Mouse (Mus musculus) intestine, embryonic 16.5 days (tissue): ENCODE results near the gene Syne2. TPM values are rescaled to one million over a fixed set of nuclear protein-coding genes. Genes with fewer than 3 reads are reported as not detected.
A peak's percentile ranks its signal among the peaks of the same experiment; 100 is the strongest.

ENCODE experiments used
- ATAC-seq: fragments of 200-750 bp; cut with Nextera tagmentation; 2 replicates; pipeline ENCODE4 v1.8.0; 2017; ENCODE audit warnings: moderate TSS enrichment, moderate library complexity
- H3K27ac ChIP-seq: fragments of 300-500 bp; sonication (generic); 2 replicates; pipeline ENCODE4 v1.5.1; 2014; ENCODE audit warnings: mild to moderate bottlenecking, low read length
- H3K27me3 ChIP-seq: fragments of 300-500 bp; sonication (generic); replicated peaks from 2 replicates; pipeline ENCODE4 v1.6.1; 2014; ENCODE audit warnings: low read length, control low read depth, mixed read lengths; ENCODE audit not compliant: control insufficient read depth, insufficient read depth
- H3K36me3 ChIP-seq: fragments of 300-500 bp; sonication (generic); 2 replicates; pipeline ENCODE4 v1.6.1; 2014; ENCODE audit warnings: low read length, control low read depth; ENCODE audit not compliant: control insufficient read depth, insufficient read depth
- H3K4me1 ChIP-seq: fragments of 300-500 bp; sonication (generic); 2 replicates; pipeline ENCODE4 v1.6.1; 2014; ENCODE audit warnings: low read length, control low read depth, mixed read lengths; ENCODE audit not compliant: control insufficient read depth, insufficient read depth
- H3K4me2 ChIP-seq: fragments of 300-500 bp; sonication (generic); 2 replicates; pipeline ENCODE4 v1.6.1; 2014; ENCODE audit warnings: low read depth, low read length, control low read depth
- H3K4me3 ChIP-seq: fragments of 300-500 bp; sonication (generic); 2 replicates; pipeline ENCODE4 v1.5.1; 2014; ENCODE audit warnings: mild to moderate bottlenecking, low read length
- H3K9ac ChIP-seq: fragments of 300-500 bp; sonication (generic); 2 replicates; pipeline ENCODE4 v1.6.1; 2014; ENCODE audit warnings: low read depth, low read length
- H3K9me3 ChIP-seq: fragments of 300-500 bp; sonication (generic); 2 replicates; pipeline ENCODE4 v1.6.1; 2016; ENCODE audit warnings: low read length, control low read depth; ENCODE audit not compliant: control insufficient read depth
- WGBS: fragments of 180-500 bp; shearing (Covaris S2); extraction: QIAGEN DNeasy Blood & Tissue Kit; methylation state at CpG from one replicate; pipeline ENCODE4 v1.1.7; 2014; 5-methylcytosine and 5-hydroxymethylcytosine counted together
- polyA plus RNA-seq: library from polyadenylated mRNA; unstranded; fragments of >200 nt; fragmentation: Nextera tagmentation; extraction: Ambion mirVana; gene quantifications from 2 replicates; pipeline ENCODE4 v1.2.1, GENCODE M21; 2015

Syne2 gene
- polyA plus RNA-seq, 1 experiment from 2014 or later = 28.4 TPM

DNA sequence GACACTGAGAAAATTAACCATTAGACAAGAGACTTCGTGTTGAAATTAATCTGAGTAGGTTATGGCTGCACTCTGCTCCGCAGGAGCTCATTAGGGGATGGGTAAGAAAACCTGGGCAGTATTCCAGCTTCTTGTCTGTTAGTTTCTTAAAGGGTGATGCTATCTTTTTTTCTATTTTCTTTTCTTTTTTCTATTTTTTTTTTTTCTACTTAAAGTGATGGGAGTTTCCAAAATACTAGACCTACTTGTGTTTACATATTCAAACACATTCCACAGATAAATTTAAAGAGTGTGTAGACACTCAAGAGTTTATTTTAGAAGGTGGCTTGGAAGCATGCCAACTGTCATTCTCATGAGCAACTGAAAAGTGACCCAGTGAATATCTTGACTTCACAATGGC lies 177.2 kb downstream of the Syne2 start:
- Histone ChIP-seq H3K27ac (no peak overlapping the region), H3K4me1 (0 out of 2 replicates have a peak, but pooled peaks cover 5% of the 10 kb centered on the region), H3K27me3 (no peaks in the 10 kb centered on the region), H3K4me3 (no peak overlapping the region), H3K4me2 (no peak overlapping the region), H3K36me3 (0 out of 2 replicates have a peak, but pooled peaks cover 3% of the 10 kb centered on the region), H3K9ac (no peak overlapping the region), H3K9me3 (no peaks in the 10 kb centered on the region)
- WGBS = 39% methylated on average over 2 of the region's 2 CpGs
- no peak for ATAC-seq

- no peak overlapping the region for H3K4me3 ChIP-seq
- 77% methylated on average over 5 of the region's 5 CpGs for WGBS
- no peaks in the 10 kb centered on the region for H3K27me3 ChIP-seq
- H3K4me2 ChIP-seq = no peak overlapping the region
- H3K27ac ChIP-seq = no peak overlapping the region
- no peaks in the 10 kb centered on the region for H3K9me3 ChIP-seq
- H3K4me1 ChIP-seq = 0 out of 2 replicates have a peak, but pooled peaks cover 5% of the 10 kb centered on the region
- peak; percentile 75 for ATAC-seq
- H3K36me3 ChIP-seq = no peaks in the 10 kb centered on the region
- no peak overlapping the region for H3K9ac ChIP-seq
Measured at GRCm38 (mm10) chr12:75997547-75997946, 179.6 kb downstream of the Syne2 start.

GRCm38 (mm10) chr12:75998416-75998815 lies 180.5 kb downstream of the Syne2 start:
- Histone ChIP-seq H3K27ac (no peak overlapping the region), H3K4me1 (0 out of 2 replicates have a peak, but pooled peaks cover 5% of the 10 kb centered on the region), H3K9me3 (no peaks in the 10 kb centered on the region), H3K9ac (no peak overlapping the region), H3K4me2 (no peak overlapping the region), H3K27me3 (no peaks in the 10 kb centered on the region), H3K36me3 (no peaks in the 10 kb centered on the region), H3K4me3 (no peak overlapping the region)
- peak; percentile 85 for ATAC-seq
- WGBS = 48% methylated on average over 2 of the region's 2 CpGs

- Histone ChIP-seq H3K4me3 (no peak overlapping the region), H3K27me3 (no peaks in the 10 kb centered on the region), H3K9me3 (no peaks in the 10 kb centered on the region), H3K9ac (no peak overlapping the region), H3K4me1 (no peaks in the 10 kb centered on the region), H3K36me3 (no peaks in the 10 kb centered on the region), H3K27ac (no peak overlapping the region), H3K4me2 (0 out of 2 replicates have a peak overlapping the region, but pooled peaks have one; percentile 21)
- peak; percentile 83 for ATAC-seq
- 42% methylated on average over 9 of the region's 9 CpGs for WGBS
Measured at GRCm38 (mm10) chr12:76004697-76005249, 186.8 kb downstream of the Syne2 start.

DNA sequence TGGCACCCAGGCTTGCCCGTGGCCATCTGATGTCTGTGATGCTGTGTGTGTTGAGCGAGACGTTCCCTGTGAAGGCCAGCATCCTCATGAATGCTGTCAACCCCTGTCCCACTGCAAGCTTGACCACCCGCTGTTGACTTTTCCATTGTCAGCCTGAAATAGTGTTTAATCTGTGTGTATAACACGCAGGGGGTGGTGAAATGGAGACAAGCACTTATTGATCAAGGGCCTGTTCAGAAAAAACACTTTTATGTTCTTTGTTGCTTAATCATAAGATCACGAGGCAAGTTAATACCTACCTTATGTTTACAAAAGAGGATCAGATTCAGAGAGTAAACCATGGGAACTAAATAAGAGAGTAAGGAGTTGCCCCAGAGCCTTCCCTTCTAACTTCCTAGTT lies 191.1 kb downstream of the Syne2 start:
- WGBS = 72% methylated on average over 6 of the region's 6 CpGs
- ATAC-seq = peak; percentile 38; the same call in 1 of the 2 replicates

DNA sequence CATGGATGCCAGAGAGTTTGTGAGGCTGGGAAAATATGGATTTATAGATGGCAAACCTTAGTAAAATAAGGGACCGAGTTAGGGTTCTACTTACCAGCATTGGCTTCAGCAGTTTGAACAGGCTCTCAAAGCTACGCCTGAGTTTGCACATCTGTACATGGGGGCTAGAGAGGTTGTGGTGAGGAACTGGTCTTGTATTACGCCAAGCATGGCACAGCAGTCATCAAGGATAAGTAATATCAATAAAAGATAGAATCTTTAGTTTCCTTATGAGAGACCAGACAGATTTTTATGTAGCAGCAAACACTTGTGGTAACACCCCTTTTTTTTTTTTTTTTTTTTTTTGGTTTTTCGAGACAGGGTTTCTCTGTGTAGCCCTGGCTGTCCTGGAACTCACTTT lies 194.9 kb downstream of the Syne2 start:
- Histone ChIP-seq H3K9me3 (no peaks in the 10 kb centered on the region), H3K27me3 (no peaks in the 10 kb centered on the region), H3K36me3 (no peaks in the 10 kb centered on the region; the same call in 1 of the 2 replicates), H3K4me3 (no peak overlapping the region), H3K4me1 (0 out of 2 replicates have a peak, but pooled peaks cover 6% of the 10 kb centered on the region), H3K9ac (no peak overlapping the region), H3K4me2 (no peak overlapping the region), H3K27ac (no peak overlapping the region)
- ATAC-seq = no peak
- WGBS = 96% methylated on average over 3 of the region's 4 CpGs

More for the DNA sequence above, 191.1 kb downstream of the Syne2 start:
- Histone ChIP-seq H3K36me3 (no peaks in the 10 kb centered on the region), H3K9ac (no peak overlapping the region), H3K4me3 (no peak overlapping the region), H3K27ac (no peak overlapping the region), H3K4me1 (no peaks in the 10 kb centered on the region), H3K9me3 (no peaks in the 10 kb centered on the region), H3K4me2 (no peak overlapping the region), H3K27me3 (no peaks in the 10 kb centered on the region)

DNA sequence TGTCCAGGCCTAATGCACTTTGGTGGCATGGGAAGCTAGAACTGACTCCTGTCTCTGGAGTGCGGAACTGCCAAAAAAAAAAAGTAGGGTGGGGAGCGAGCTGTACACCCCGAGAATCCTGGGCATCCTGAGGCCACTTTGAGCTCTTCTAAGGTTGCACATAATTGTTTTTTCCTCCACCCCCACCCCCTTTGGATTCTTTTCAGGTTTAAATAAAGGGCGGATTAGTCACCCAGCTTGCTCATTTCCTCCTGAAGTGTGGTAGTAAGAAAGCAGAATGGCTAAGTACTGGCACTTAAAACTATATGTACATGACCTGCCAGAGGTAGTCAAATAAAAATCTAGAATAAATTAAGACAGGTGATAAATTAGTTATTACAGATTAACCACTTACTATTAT lies 195.5 kb downstream of the Syne2 start:
- Histone ChIP-seq H3K36me3 (no peaks in the 10 kb centered on the region; the same call in 1 of the 2 replicates), H3K4me2 (no peak overlapping the region), H3K4me3 (no peak overlapping the region), H3K9ac (no peak overlapping the region), H3K27me3 (no peaks in the 10 kb centered on the region), H3K4me1 (0 out of 2 replicates have a peak, but pooled peaks cover 6% of the 10 kb centered on the region), H3K9me3 (no peaks in the 10 kb centered on the region), H3K27ac (no peak overlapping the region)
- ATAC-seq = no peak
- 75% methylated on average over 4 of the region's 4 CpGs for WGBS

- peak overlapping the region; percentile 80 for H3K27ac ChIP-seq
- H3K4me1 ChIP-seq = 0 out of 2 replicates have a peak, but pooled peaks cover 6% of the 10 kb centered on the region
- H3K36me3 ChIP-seq = no peaks in the 10 kb centered on the region; the same call in 1 of the 2 replicates
- ATAC-seq = peak; percentile 70
- no peaks in the 10 kb centered on the region for H3K27me3 ChIP-seq
- WGBS = 76% methylated on average over 14 of the region's 15 CpGs
- H3K4me3 ChIP-seq = no peak overlapping the region
- H3K4me2 ChIP-seq = peak overlapping the region; percentile 27; the same call in 1 of the 2 replicates
- H3K9me3 ChIP-seq = no peaks in the 10 kb centered on the region
- H3K9ac ChIP-seq = 0 out of 2 replicates have a peak overlapping the region, but pooled peaks have one; percentile 33
Measured at GRCm38 (mm10) chr12:76015026-76015425, 197.1 kb downstream of the Syne2 start.

DNA sequence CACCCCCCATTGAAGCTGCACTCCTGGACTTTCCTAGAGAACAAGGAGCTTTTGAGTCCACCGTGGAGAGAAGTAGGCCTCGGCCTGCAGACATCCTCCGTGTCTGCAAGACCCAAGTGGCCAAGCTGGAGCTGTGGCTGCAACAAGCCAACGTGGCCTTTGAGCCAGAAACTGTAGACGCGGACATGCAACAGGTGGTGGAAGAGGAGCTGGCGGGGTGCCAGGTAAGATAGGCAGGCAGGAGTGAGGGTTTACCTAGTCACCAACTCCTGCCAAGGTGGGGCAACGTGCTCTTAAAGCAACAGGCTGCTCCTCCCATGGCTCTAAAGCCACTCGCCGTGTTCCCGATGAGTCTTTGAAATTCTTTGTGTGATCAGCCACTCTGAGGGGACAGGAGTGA lies 197.6 kb downstream of the Syne2 start:
- 0 out of 2 replicates have a peak, but pooled peaks cover 6% of the 10 kb centered on the region for H3K4me1 ChIP-seq
- H3K4me2 ChIP-seq = peak overlapping the region; percentile 27; the same call in 1 of the 2 replicates
- peak overlapping the region; percentile 80 for H3K27ac ChIP-seq
- H3K9ac ChIP-seq = peak overlapping the region; percentile 33; the same call in 1 of the 2 replicates
- no peaks in the 10 kb centered on the region for H3K27me3 ChIP-seq
- H3K9me3 ChIP-seq = no peaks in the 10 kb centered on the region
- H3K4me3 ChIP-seq = no peak overlapping the region
- H3K36me3 ChIP-seq = no peaks in the 10 kb centered on the region; the same call in none of the 2 replicates
- WGBS = 58% methylated on average over 11 of the region's 11 CpGs
- ATAC-seq = peak; percentile 84
